Mouse (Mus musculus): ENCODE measurements around the gene Unc79. TPM values are rescaled to one million over a fixed set of nuclear protein-coding genes. Genes with fewer than 3 reads are reported as not detected.

Unc79 gene
- polyA plus RNA-seq, 2 experiments = 0.12 TPM; not detected in 1

- H3K9me3 ChIP-seq (ENCODE audit: control insufficient read depth, low read length) = no peaks in the 10 kb centered on the region
- H3K27me3 ChIP-seq (ENCODE audit: control insufficient read depth, insufficient read depth, low read length) = no peaks in the 10 kb centered on the region
- H3K36me3 ChIP-seq (replicated peaks; ENCODE audit: control insufficient read depth, insufficient read depth, low read depth) = no peaks in the 10 kb centered on the region
- no peaks in the 10 kb centered on the region for H3K4me1 ChIP-seq (replicated peaks; ENCODE audit: control insufficient read depth in 2 of 2, insufficient read depth in 2 of 2, low read length in 1 of 2)
- no peak overlapping the region for H3K4me3 ChIP-seq (ENCODE audit: insufficient read depth in 1 of 2, low read depth in 2 of 2, low read length in 2 of 2)
- no peak overlapping the region for H3K4me2 ChIP-seq (ENCODE audit: low read depth)
- H3K9ac ChIP-seq (replicated peaks) = no peak overlapping the region
- no peak for ATAC-seq (ENCODE audit: insufficient read depth)
- whole genome bisulfite sequencing (ENCODE audit: insufficient replicate concordance) = 36% methylated on average over 2 of the region's 2 CpGs
- no peak overlapping the region for H3K27ac ChIP-seq
- TF ChIP-seq CTCF (IDR thresholded peaks at IDR 0.05; ENCODE audit: low read depth) (no peak), EP300 (IDR thresholded peaks at IDR 0.05; ENCODE audit: low read depth) (no peak)
- no peak for DNase-seq (ENCODE audit: low read depth in 3 of 3, low spot score in 3 of 3)
Measured at GRCm38 (mm10) chr12:103150247-103150646, 201.6 kb downstream of the Unc79 start.

GRCm38 (mm10) chr12:103154927-103155326 lies 206.3 kb downstream of the Unc79 start:
- WGBS (ENCODE audit: insufficient replicate concordance) = 51% methylated on average over 2 of the region's 2 CpGs
- TF ChIP-seq CTCF (IDR thresholded peaks at IDR 0.05; ENCODE audit: low read depth) (peak; percentile 25; the same call in 1 of the 2 replicates), EP300 (IDR thresholded peaks at IDR 0.05; ENCODE audit: low read depth) (no peak)
- no peaks in the 10 kb centered on the region for H3K27me3 ChIP-seq (ENCODE audit: control insufficient read depth, insufficient read depth, low read length)
- no peak overlapping the region for H3K27ac ChIP-seq
- no peaks in the 10 kb centered on the region for H3K4me1 ChIP-seq (replicated peaks; ENCODE audit: control insufficient read depth in 2 of 2, insufficient read depth in 2 of 2, low read length in 1 of 2)
- H3K4me3 ChIP-seq (ENCODE audit: insufficient read depth in 1 of 2, low read depth in 2 of 2, low read length in 2 of 2) = no peak overlapping the region
- H3K9me3 ChIP-seq (ENCODE audit: control insufficient read depth, low read length) = no peaks in the 10 kb centered on the region
- no peak for DNase-seq (ENCODE audit: low read depth in 3 of 3, low spot score in 3 of 3)
- H3K36me3 ChIP-seq (replicated peaks; ENCODE audit: control insufficient read depth, insufficient read depth, low read depth) = no peaks in the 10 kb centered on the region
- ATAC-seq (ENCODE audit: insufficient read depth) = no peak
- no peak overlapping the region for H3K9ac ChIP-seq (replicated peaks)
- no peak overlapping the region for H3K4me2 ChIP-seq (ENCODE audit: low read depth)

- Histone ChIP-seq H3K27me3 (ENCODE audit: control insufficient read depth, insufficient read depth, low read length) (no peaks in the 10 kb centered on the region), H3K4me2 (ENCODE audit: low read depth) (no peak overlapping the region), H3K27ac (no peak overlapping the region), H3K9ac (replicated peaks) (no peak overlapping the region), H3K9me3 (ENCODE audit: control insufficient read depth, low read length) (no peaks in the 10 kb centered on the region), H3K4me1 (replicated peaks; ENCODE audit: control insufficient read depth in 2 of 2, insufficient read depth in 2 of 2, low read length in 1 of 2) (no peaks in the 10 kb centered on the region), H3K4me3 (ENCODE audit: insufficient read depth in 1 of 2, low read depth in 2 of 2, low read length in 2 of 2) (no peak overlapping the region), H3K36me3 (replicated peaks; ENCODE audit: control insufficient read depth, insufficient read depth, low read depth) (no peaks in the 10 kb centered on the region)
- WGBS (ENCODE audit: insufficient replicate concordance) = 65% methylated on average over 3 of the region's 3 CpGs
- no peak for ATAC-seq (ENCODE audit: insufficient read depth)
- TF ChIP-seq CTCF (IDR thresholded peaks at IDR 0.05; ENCODE audit: low read depth) = no peak
- TF ChIP-seq EP300 (IDR thresholded peaks at IDR 0.05; ENCODE audit: low read depth) = no peak
- DNase-seq (ENCODE audit: low read depth in 3 of 3, low spot score in 3 of 3) = no peak
Measured at GRCm38 (mm10) chr12:103155406-103155805, 206.7 kb downstream of the Unc79 start.

GRCm38 (mm10) chr12:103157129-103157910 lies 208.7 kb downstream of the Unc79 start:
- TF ChIP-seq CTCF (IDR thresholded peaks at IDR 0.05; ENCODE audit: low read depth) = no peak
- no peak for TF ChIP-seq EP300 (IDR thresholded peaks at IDR 0.05; ENCODE audit: low read depth)
- H3K27me3 ChIP-seq (ENCODE audit: control insufficient read depth, insufficient read depth, low read length) = no peaks in the 10 kb centered on the region
- DNase-seq (ENCODE audit: low read depth in 3 of 3, low spot score in 3 of 3) = no peak
- H3K4me3 ChIP-seq (ENCODE audit: insufficient read depth in 1 of 2, low read depth in 2 of 2, low read length in 2 of 2) = no peak overlapping the region
- H3K4me1 ChIP-seq (replicated peaks; ENCODE audit: control insufficient read depth in 2 of 2, insufficient read depth in 2 of 2, low read length in 1 of 2) = no peaks in the 10 kb centered on the region
- no peak overlapping the region for H3K4me2 ChIP-seq (ENCODE audit: low read depth)
- H3K9me3 ChIP-seq (ENCODE audit: control insufficient read depth, low read length) = no peaks in the 10 kb centered on the region
- no peaks in the 10 kb centered on the region for H3K36me3 ChIP-seq (replicated peaks; ENCODE audit: control insufficient read depth, insufficient read depth, low read depth)
- 65% methylated on average over 18 of the region's 18 CpGs for WGBS (ENCODE audit: insufficient replicate concordance)
- ATAC-seq (ENCODE audit: insufficient read depth) = no peak
- H3K27ac ChIP-seq = no peak overlapping the region
- H3K9ac ChIP-seq (replicated peaks) = no peak overlapping the region

GRCm38 (mm10) chr12:103159016-103159415 lies 210.4 kb downstream of the Unc79 start:
- 53% methylated on average over 8 of the region's 8 CpGs for WGBS (ENCODE audit: insufficient replicate concordance)
- no peak for DNase-seq (ENCODE audit: low read depth in 3 of 3, low spot score in 3 of 3)
- no peak overlapping the region for H3K4me3 ChIP-seq (ENCODE audit: insufficient read depth in 1 of 2, low read depth in 2 of 2, low read length in 2 of 2)
- no peaks in the 10 kb centered on the region for H3K9me3 ChIP-seq (ENCODE audit: control insufficient read depth, low read length)
- H3K27me3 ChIP-seq (ENCODE audit: control insufficient read depth, insufficient read depth, low read length) = no peaks in the 10 kb centered on the region
- H3K4me1 ChIP-seq (replicated peaks; ENCODE audit: control insufficient read depth in 2 of 2, insufficient read depth in 2 of 2, low read length in 1 of 2) = no peaks in the 10 kb centered on the region
- no peak overlapping the region for H3K27ac ChIP-seq
- no peak for TF ChIP-seq EP300 (IDR thresholded peaks at IDR 0.05; ENCODE audit: low read depth)
- TF ChIP-seq CTCF (IDR thresholded peaks at IDR 0.05; ENCODE audit: low read depth) = no peak
- no peak overlapping the region for H3K4me2 ChIP-seq (ENCODE audit: low read depth)
- no peak overlapping the region for H3K9ac ChIP-seq (replicated peaks)
- H3K36me3 ChIP-seq (replicated peaks; ENCODE audit: control insufficient read depth, insufficient read depth, low read depth) = no peaks in the 10 kb centered on the region
- no peak for ATAC-seq (ENCODE audit: insufficient read depth)
